ENCODE assay signal across 15 mouse cellular contexts in the genomic region with DNA sequence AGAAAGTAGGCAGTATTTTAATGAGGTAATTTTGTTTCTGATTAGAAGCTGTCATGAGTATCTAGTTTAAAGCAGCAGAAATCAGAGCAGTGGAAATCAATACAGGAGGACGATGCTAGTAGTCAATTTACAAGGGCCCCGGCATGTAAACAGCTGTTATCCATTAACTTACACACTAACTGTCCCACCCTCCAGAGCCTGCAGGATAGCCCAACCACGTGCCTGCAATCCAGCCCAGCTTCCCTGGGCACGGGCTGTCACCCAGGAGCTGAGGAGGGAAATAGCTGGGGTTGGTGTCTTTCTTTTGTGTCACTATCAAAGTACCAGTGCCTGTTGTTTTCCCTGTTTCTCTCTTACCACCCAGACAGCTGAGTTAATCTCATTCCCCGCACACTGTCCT. TPM values are rescaled to one million over a fixed set of nuclear protein-coding genes. Genes with fewer than 3 reads are reported as not detected.
DNase-seq lines count a peak whose midpoint lies in the region; ATAC-seq and TF ChIP-seq lines count a peak whose summit lies in the region.
"Had no signal": no experiment of that assay in that cellular context is flagged by ENCODE, and none has a peak within 500 bp of the region (broad histone marks: within the 10 kb centered on the region; RNA-seq: fewer than 3 reads in every experiment).

No protein-coding gene starts in this region.

- no peak for DNase-seq in midbrain, embryonic 10.5 days (ENCODE audit: low spot score)
- DNase-seq in midbrain, postnatal 0 days (ENCODE audit: low spot score) = no peak
- DNase-seq in kidney, adult 11 months = peak; percentile 76
- DNase-seq in kidney, postnatal 36 days = peak; percentile 68 to 78
- DNase-seq in yolk sac, embryonic 10.5 days (ENCODE audit: low spot score) = peak; percentile 66
- no peak for DNase-seq in testis, postnatal 10 days (ENCODE audit: low spot score)
- no peak for DNase-seq in layer of hippocampus, postnatal 36 days
- no peak for DNase-seq in left cerebral cortex, adult 9 months (ENCODE audit: low spot score in 2 of 2)
- DNase-seq: adrenal gland, adult 8-10 months; gastrocnemius, postnatal 10 days; thymus, postnatal 14 days had no signal

- peaks cover 77% of the 10 kb centered on the region for H3K4me1 ChIP-seq in midbrain, embryonic 10.5 days
- no peaks in the 10 kb centered on the region for H3K4me1 ChIP-seq in midbrain, postnatal 0 days (ENCODE audit: insufficient read depth, low read length)

- H3K4me2 ChIP-seq in midbrain, postnatal 0 days (ENCODE audit: low read depth, low read length, poor library complexity, severe bottlenecking) = no peak overlapping the region
- H3K4me2 ChIP-seq: forebrain, embryonic 12.5 days; lung, embryonic 15.5 days; midbrain, embryonic 13.5 days; neural tube, embryonic 13.5 days had no signal

- H3K36me3 ChIP-seq in midbrain, embryonic 10.5 days = no peaks in the 10 kb centered on the region
- H3K36me3 ChIP-seq in midbrain, postnatal 0 days (ENCODE audit: insufficient read depth, low read length) = no peaks in the 10 kb centered on the region
- H3K36me3 ChIP-seq: forebrain, embryonic 12.5 days; lung, embryonic 15.5 days; midbrain, embryonic 13.5 days; neural tube, embryonic 13.5 days had no signal

- no peak for ATAC-seq in midbrain, postnatal 0 days (ENCODE audit: low FRiP score)
- ATAC-seq: midbrain, embryonic 13.5 days had no signal

- 22% methylated on average over 5 of the region's 5 CpGs for WGBS in midbrain, embryonic 10.5 days
- WGBS in midbrain, postnatal 0 days = 36% methylated on average over 5 of the region's 5 CpGs

- H3K4me3 ChIP-seq in midbrain, embryonic 10.5 days = no peak overlapping the region
- no peak overlapping the region for H3K4me3 ChIP-seq in midbrain, postnatal 0 days (ENCODE audit: low read depth, low read length)
- H3K4me3 ChIP-seq: forebrain, embryonic 12.5 days; lung, embryonic 15.5 days; midbrain, embryonic 13.5 days; neural tube, embryonic 13.5 days had no signal

- H3K9me3 ChIP-seq in midbrain, embryonic 10.5 days (replicated peaks) = no peaks in the 10 kb centered on the region
- no peaks in the 10 kb centered on the region for H3K9me3 ChIP-seq in midbrain, postnatal 0 days (ENCODE audit: low read length)
- H3K9me3 ChIP-seq: forebrain, embryonic 12.5 days; lung, embryonic 15.5 days; midbrain, embryonic 13.5 days; neural tube, embryonic 13.5 days had no signal

- peak overlapping the region; percentile 49; the same call in 1 of the 2 replicates for H3K27ac ChIP-seq in midbrain, embryonic 10.5 days (replicated peaks)
- H3K27ac ChIP-seq in midbrain, postnatal 0 days (ENCODE audit: low read depth, low read length) = no peak overlapping the region
- H3K27ac ChIP-seq: forebrain, embryonic 12.5 days; lung, embryonic 15.5 days; midbrain, embryonic 13.5 days; neural tube, embryonic 13.5 days had no signal

- H3K27me3 ChIP-seq in midbrain, embryonic 10.5 days (ENCODE audit: low read depth, poor library complexity, severe bottlenecking) = peaks cover 34% of the 10 kb centered on the region
- peaks cover 10% of the 10 kb centered on the region for H3K27me3 ChIP-seq in midbrain, postnatal 0 days (ENCODE audit: insufficient read depth, low read length)

- no peak for TF ChIP-seq CTCF in midbrain, postnatal 0 days (IDR thresholded peaks at IDR 0.05)

- no peak overlapping the region for H3K9ac ChIP-seq in midbrain, postnatal 0 days (replicated peaks; ENCODE audit: low read length, poor library complexity, severe bottlenecking)
- H3K9ac ChIP-seq: forebrain, embryonic 12.5 days; lung, embryonic 15.5 days; midbrain, embryonic 13.5 days; neural tube, embryonic 13.5 days had no signal

RNA-seq across cellular contexts. Expression of gene Bmp6, which starts 7.1 kb away (rescaled TPM):
- 2.5 and 2.7 TPM in 2 replicates for polyA plus RNA-seq in midbrain, embryonic 10.5 days (2016; fragmentation: Nextera tagmentation; extraction: Ambion mirVana)
- total RNA-seq in midbrain, postnatal 0 days (2014; rRNA removed) = 14.5 and 25.9 TPM in 2 replicates
- polyA plus RNA-seq in midbrain, postnatal 0 days (2015; fragmentation: Nextera tagmentation; extraction: Ambion mirVana) = 3.6 and 4.0 TPM in 2 replicates
- 1 to 10 TPM; 3.0 to 6.4 TPM for total RNA-seq in layer of hippocampus, postnatal 36 days (2021)

Comparison
In these comparisons a context has a peak if more than half of its experiments do, and no peak if none do; other contexts are left out.
1. DNase-seq: peak in kidney, adult 11 months (single experiment), kidney, postnatal 36 days (2 of 2) and yolk sac, embryonic 10.5 days (single experiment); none in midbrain, embryonic 10.5 days (single experiment), midbrain, postnatal 0 days (single experiment), testis, postnatal 10 days (single experiment), layer of hippocampus, postnatal 36 days (0 of 2) and left cerebral cortex, adult 9 months (0 of 2).